Mouse (Mus musculus) heart, embryonic 11.5 days (tissue): Measurements from ENCODE around the gene Zfp683. TPM values are rescaled to one million over a fixed set of nuclear protein-coding genes. Genes with fewer than 3 reads are reported as not detected.
A peak's percentile ranks its signal among the peaks of the same experiment; 100 is the strongest.

ENCODE experiments used
- ATAC-seq: fragments of 200-750 bp; cut with Nextera tagmentation; replicated peaks from 2 replicates; pipeline ENCODE4 v1.8.0; 2017; ENCODE audit warnings: moderate library complexity; ENCODE audit not compliant: insufficient number of reproducible peaks, low FRiP score, low TSS enrichment
- H3K27ac ChIP-seq: fragments of 300-500 bp; sonication (generic); 2 replicates; pipeline ENCODE4 v1.5.1; 2014; ENCODE audit warnings: mild to moderate bottlenecking, low read depth, low read length
- H3K27me3 ChIP-seq: fragments of 300-500 bp; sonication (generic); 2 replicates; pipeline ENCODE4 v1.6.1; 2014; ENCODE audit warnings: mild to moderate bottlenecking, low read length, mixed read lengths; ENCODE audit not compliant: control insufficient read depth, insufficient read depth
- H3K36me3 ChIP-seq: fragments of 300-500 bp; sonication (generic); 2 replicates; pipeline ENCODE4 v1.6.1; 2014; ENCODE audit warnings: mild to moderate bottlenecking, low read length, moderate library complexity, mixed read lengths; ENCODE audit not compliant: control insufficient read depth, insufficient read depth
- H3K4me1 ChIP-seq: fragments of 300-500 bp; sonication (generic); 2 replicates; pipeline ENCODE4 v1.6.1; 2014; ENCODE audit warnings: low read length; ENCODE audit not compliant: control insufficient read depth, insufficient read depth
- H3K4me2 ChIP-seq: fragments of 300-500 bp; sonication (generic); 2 replicates; pipeline ENCODE4 v1.6.1; 2014; ENCODE audit warnings: mild to moderate bottlenecking, moderate library complexity
- H3K4me3 ChIP-seq: fragments of 300-500 bp; sonication (generic); 2 replicates; pipeline ENCODE4 v1.5.1; 2014; ENCODE audit warnings: low read depth, low read length
- H3K9ac ChIP-seq: fragments of 300-500 bp; sonication (generic); 2 replicates; pipeline ENCODE4 v1.6.1; 2014; ENCODE audit warnings: mild to moderate bottlenecking, low read depth, low read length, moderate library complexity
- H3K9me3 ChIP-seq: fragments of 300-500 bp; sonication (generic); replicated peaks from 2 replicates; pipeline ENCODE4 v1.6.1; 2016; ENCODE audit warnings: low read length; ENCODE audit not compliant: control insufficient read depth
- WGBS: fragments of 180-500 bp; shearing (Covaris S2); extraction: QIAGEN DNeasy Blood & Tissue Kit; methylation state at CpG from one replicate; pipeline ENCODE4 v1.1.7; 2014; ENCODE audit not compliant: insufficient replicate concordance; 5-methylcytosine and 5-hydroxymethylcytosine counted together
- polyA plus RNA-seq: library from polyadenylated mRNA; unstranded; fragments of >200 nt; fragmentation: Nextera tagmentation; extraction: Ambion mirVana; gene quantifications from 2 replicates; pipeline ENCODE4 v1.2.1, GENCODE M21; 2014

The Zfp683 gene
- polyA plus RNA-seq, 1 experiment from 2014 or later: not detected

DNA sequence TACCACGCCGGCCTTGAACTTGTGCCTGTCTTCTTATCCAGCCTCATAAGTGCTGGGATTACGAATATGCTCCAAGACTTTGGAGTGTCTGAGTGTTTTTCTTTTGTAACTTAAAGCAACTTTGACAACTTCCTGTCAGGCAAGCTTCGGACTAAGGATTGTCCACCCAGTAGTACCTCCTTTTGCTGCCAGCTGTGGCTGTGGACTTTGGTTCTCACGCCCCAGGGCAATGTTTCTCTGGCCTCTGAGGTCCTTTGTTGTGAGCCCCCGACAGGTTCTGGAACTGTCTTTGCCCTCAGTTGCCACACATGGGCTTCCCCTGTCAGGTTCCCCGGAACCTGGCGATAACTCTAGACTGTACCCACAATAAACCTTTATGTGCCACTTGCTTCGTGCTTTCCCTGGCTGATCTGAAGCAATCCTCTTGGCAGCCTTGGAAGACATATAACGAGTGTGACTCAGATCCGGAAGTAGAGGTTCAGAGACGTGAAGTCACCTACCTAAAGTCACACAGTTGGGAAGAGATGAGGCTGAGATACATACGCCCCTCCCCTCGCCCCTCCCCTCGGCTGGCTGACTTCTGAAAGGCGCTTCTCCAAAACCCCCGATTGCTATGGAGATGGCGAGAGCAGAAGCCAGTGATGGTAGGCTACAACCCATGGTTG lies 7.7 kb downstream of the Zfp683 start:
- no peak for ATAC-seq
- Histone ChIP-seq H3K4me3 (no peak overlapping the region), H3K36me3 (no peaks in the 10 kb centered on the region), H3K27ac (no peak overlapping the region), H3K9ac (no peak overlapping the region), H3K9me3 (no peaks in the 10 kb centered on the region), H3K27me3 (peaks cover 31% of the 10 kb centered on the region), H3K4me1 (no peaks in the 10 kb centered on the region), H3K4me2 (no peak overlapping the region)
- 51% methylated on average over 18 of the region's 18 CpGs for WGBS

DNA sequence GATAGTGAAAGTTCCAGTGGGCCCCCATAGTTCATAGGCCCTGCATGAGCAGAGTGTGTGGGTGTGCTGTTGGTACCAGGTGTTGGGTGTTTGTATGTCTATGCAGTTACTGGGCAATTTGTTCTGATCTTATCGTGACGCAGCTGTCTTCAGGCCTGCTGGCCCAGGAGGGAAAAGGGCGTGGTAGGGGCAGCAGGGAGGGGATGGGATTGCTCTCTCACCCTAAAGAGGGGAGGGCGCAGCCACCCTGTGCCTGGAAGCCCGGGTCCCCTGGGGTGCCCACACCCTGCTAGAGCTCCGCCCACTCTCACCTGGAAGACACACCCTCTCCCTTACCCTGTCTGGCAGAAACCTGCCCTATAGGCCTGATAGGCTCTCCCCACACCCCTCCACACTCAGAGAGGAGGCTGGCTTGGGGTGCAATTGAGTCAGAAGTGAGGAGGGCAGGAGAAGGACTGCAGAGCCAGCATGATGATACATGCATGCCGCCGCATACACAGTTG lies 8.4 kb downstream of the Zfp683 start:
- WGBS: 48% methylated on average over 8 of the region's 8 CpGs
- H3K36me3 ChIP-seq: no peaks in the 10 kb centered on the region
- H3K9ac ChIP-seq: no peak overlapping the region
- no peaks in the 10 kb centered on the region for H3K9me3 ChIP-seq
- H3K27me3 ChIP-seq: peaks cover 32% of the 10 kb centered on the region
- H3K4me1 ChIP-seq: no peaks in the 10 kb centered on the region
- no peak overlapping the region for H3K4me3 ChIP-seq
- H3K4me2 ChIP-seq: no peak overlapping the region
- H3K27ac ChIP-seq: no peak overlapping the region
- no peak for ATAC-seq

DNA sequence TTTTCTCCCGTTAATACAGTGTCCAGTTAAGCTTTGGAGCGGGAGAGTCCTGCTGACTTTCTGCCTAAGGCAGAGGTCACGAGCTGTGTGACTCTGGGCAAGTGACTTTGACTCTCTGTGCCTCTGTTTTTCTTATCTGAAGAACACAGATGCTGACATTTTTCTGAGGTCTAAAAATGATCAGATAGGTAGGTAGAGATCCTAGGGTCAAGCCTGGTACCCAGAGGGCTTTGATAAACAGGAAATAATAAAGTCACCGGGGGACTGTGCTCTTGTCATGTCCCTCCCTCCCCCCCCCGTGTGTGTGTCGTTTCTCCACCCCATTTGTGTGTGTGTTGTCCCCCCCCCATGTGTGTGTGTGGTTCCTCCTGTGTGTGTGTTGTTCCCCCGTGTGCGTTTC lies 8.9 kb downstream of the Zfp683 start:
- Histone ChIP-seq H3K27me3 (peaks cover 36% of the 10 kb centered on the region), H3K4me2 (no peak overlapping the region), H3K4me1 (no peaks in the 10 kb centered on the region), H3K27ac (no peak overlapping the region), H3K9me3 (no peaks in the 10 kb centered on the region), H3K4me3 (no peak overlapping the region), H3K36me3 (no peaks in the 10 kb centered on the region), H3K9ac (no peak overlapping the region)
- 62% methylated on average over 8 of the region's 8 CpGs for WGBS
- no peak for ATAC-seq

GRCm38 (mm10) chr4:134065431-134066004 lies 11.9 kb downstream of the Zfp683 start:
- Histone ChIP-seq H3K27ac (no peak overlapping the region), H3K9me3 (no peaks in the 10 kb centered on the region), H3K4me3 (no peak overlapping the region), H3K4me1 (no peaks in the 10 kb centered on the region), H3K4me2 (peak overlapping the region; percentile 37), H3K36me3 (no peaks in the 10 kb centered on the region), H3K9ac (no peak overlapping the region), H3K27me3 (peaks cover 30% of the 10 kb centered on the region)
- ATAC-seq: no peak
- 30% methylated on average over 23 of the region's 23 CpGs for WGBS

- H3K4me1 ChIP-seq: no peaks in the 10 kb centered on the region
- 92% methylated on average over 8 of the region's 8 CpGs for WGBS
- H3K9ac ChIP-seq: no peak overlapping the region
- H3K27me3 ChIP-seq: peaks cover 23% of the 10 kb centered on the region
- no peaks in the 10 kb centered on the region for H3K36me3 ChIP-seq
- no peak for ATAC-seq
- no peak overlapping the region for H3K4me2 ChIP-seq
- H3K4me3 ChIP-seq: no peak overlapping the region
- H3K9me3 ChIP-seq: no peaks in the 10 kb centered on the region
- H3K27ac ChIP-seq: no peak overlapping the region
Measured at GRCm38 (mm10) chr4:134067383-134067782, 13.7 kb downstream of the Zfp683 start.

DNA sequence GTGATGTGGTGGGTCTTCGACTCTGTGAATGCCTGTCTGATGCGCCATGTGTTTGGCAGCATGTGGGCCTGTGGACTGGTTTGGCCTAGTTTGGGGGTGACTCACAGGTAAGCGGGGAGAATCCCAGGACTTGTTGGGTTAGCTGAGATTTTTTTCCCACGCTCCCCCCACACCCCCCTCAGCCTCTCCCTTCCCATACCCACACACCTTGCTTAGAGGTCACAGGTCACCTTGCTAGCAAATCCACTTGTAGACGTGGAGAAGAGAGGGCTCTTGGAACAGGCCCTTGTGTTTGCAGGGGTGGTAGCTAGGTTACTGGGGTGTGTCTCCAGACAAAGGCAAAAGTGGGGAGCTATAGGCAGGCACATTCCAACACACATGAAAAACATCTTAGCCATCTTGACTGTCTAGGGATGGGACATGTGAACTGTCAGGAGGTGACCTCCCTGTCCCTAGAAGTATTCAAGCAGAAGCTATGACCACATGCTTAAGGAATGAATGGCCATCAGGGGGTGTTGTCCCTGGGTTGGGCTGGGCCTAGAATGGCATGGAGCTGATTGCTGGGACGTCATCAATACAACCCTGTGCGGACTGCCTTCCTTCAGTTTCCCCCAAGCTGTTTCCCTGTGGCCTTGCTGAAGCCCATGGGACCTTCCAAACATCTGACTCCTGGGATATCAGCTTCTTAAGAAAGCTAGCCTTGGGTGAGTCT lies 14.4 kb downstream of the Zfp683 start:
- Histone ChIP-seq H3K27ac (no peak overlapping the region), H3K4me2 (no peak overlapping the region), H3K9me3 (no peaks in the 10 kb centered on the region), H3K36me3 (no peaks in the 10 kb centered on the region), H3K4me1 (no peaks in the 10 kb centered on the region), H3K4me3 (no peak overlapping the region), H3K9ac (no peak overlapping the region), H3K27me3 (peaks cover 23% of the 10 kb centered on the region)
- no peak for ATAC-seq
- WGBS: 76% methylated on average over 7 of the region's 7 CpGs

- no peak overlapping the region for H3K9ac ChIP-seq
- H3K36me3 ChIP-seq: no peaks in the 10 kb centered on the region
- no peak overlapping the region for H3K4me3 ChIP-seq
- no peak for ATAC-seq
- H3K9me3 ChIP-seq: no peaks in the 10 kb centered on the region
- no peaks in the 10 kb centered on the region for H3K4me1 ChIP-seq
- H3K4me2 ChIP-seq: no peak overlapping the region
- H3K27ac ChIP-seq: no peak overlapping the region
- 89% methylated on average over 4 of the region's 4 CpGs for WGBS
- H3K27me3 ChIP-seq: peaks cover 19% of the 10 kb centered on the region
Measured at GRCm38 (mm10) chr4:134068793-134069580, 15.3 kb downstream of the Zfp683 start.

- H3K9me3 ChIP-seq: no peaks in the 10 kb centered on the region
- no peak overlapping the region for H3K9ac ChIP-seq
- H3K4me2 ChIP-seq: no peak overlapping the region
- WGBS: 20% methylated on average over 3 of the region's 3 CpGs
- H3K4me1 ChIP-seq: peaks cover 12% of the 10 kb centered on the region
- no peak overlapping the region for H3K4me3 ChIP-seq
- no peak for ATAC-seq
- H3K27ac ChIP-seq: no peak overlapping the region
- peaks cover 10% of the 10 kb centered on the region; the same call in 1 of the 2 replicates for H3K27me3 ChIP-seq
- H3K36me3 ChIP-seq: no peaks in the 10 kb centered on the region
Measured at GRCm38 (mm10) chr4:134078694-134079093, 25.1 kb downstream of the Zfp683 start.
